Mouse (Mus musculus) hindbrain, embryonic 14.5 days (tissue): ENCODE data around the gene Baz2b. TPM values are rescaled to one million over a fixed set of nuclear protein-coding genes. Genes with fewer than 3 reads are reported as not detected.
"Not testable (repeated sequence)": the region's sequence is repeated elsewhere in the genome, so short reads cannot be mapped to it uniquely, and the experiment has no call there.

ENCODE experiments used
- ATAC-seq: fragments of 200-750 bp; cut with Nextera tagmentation; 2 replicates; pipeline ENCODE4 v1.8.0; 2017; ENCODE audit warnings: moderate number of reproducible peaks, mild to moderate bottlenecking, moderate TSS enrichment, moderate library complexity; ENCODE audit not compliant: low FRiP score
- DNase-seq: peaks from one replicate; pipeline ENCODE4 v3.0.0-alpha.2; 2015; ENCODE audit warnings: low spot score
- H3K27ac ChIP-seq: fragments of 300-500 bp; sonication (generic); 2 replicates; pipeline ENCODE4 v1.5.1; 2014; ENCODE audit warnings: mild to moderate bottlenecking, moderate library complexity
- H3K27me3 ChIP-seq: fragments of 300-500 bp; sonication (generic); 2 replicates; pipeline ENCODE4 v1.6.1; 2014; ENCODE audit warnings: mild to moderate bottlenecking, low read length, mixed read lengths; ENCODE audit not compliant: control insufficient read depth, insufficient read depth
- H3K36me3 ChIP-seq: fragments of 300-500 bp; sonication (generic); replicated peaks from 2 replicates; pipeline ENCODE4 v1.6.1; 2014; ENCODE audit not compliant: control insufficient read depth, insufficient read depth
- H3K4me1 ChIP-seq: fragments of 300-500 bp; sonication (generic); replicated peaks from 2 replicates; pipeline ENCODE4 v1.6.1; 2014; ENCODE audit warnings: antibody characterized with exemption, low read length, mixed read lengths; ENCODE audit not compliant: control insufficient read depth, insufficient read depth
- H3K4me2 ChIP-seq: fragments of 300-500 bp; sonication (generic); replicated peaks from 2 replicates; pipeline ENCODE4 v1.6.1; 2014; ENCODE audit warnings: mild to moderate bottlenecking, moderate library complexity
- H3K4me3 ChIP-seq: fragments of 300-500 bp; sonication (generic); replicated peaks from 2 replicates; pipeline ENCODE4 v1.5.1; 2014; ENCODE audit warnings: mild to moderate bottlenecking, low read length
- H3K9ac ChIP-seq: fragments of 300-500 bp; sonication (generic); 2 replicates; pipeline ENCODE4 v1.6.1; 2014
- H3K9me3 ChIP-seq: fragments of 300-500 bp; sonication (generic); 2 replicates; pipeline ENCODE4 v1.6.1; 2016; ENCODE audit warnings: low read length; ENCODE audit not compliant: control insufficient read depth
- WGBS: fragments of 180-500 bp; shearing (Covaris S2); extraction: QIAGEN DNeasy Blood & Tissue Kit; methylation state at CpG from one replicate; pipeline ENCODE4 v1.1.7; 2014; 5-methylcytosine and 5-hydroxymethylcytosine counted together
- polyA plus RNA-seq: library from polyadenylated mRNA; unstranded; fragments of >200 nt; fragmentation: Nextera tagmentation; extraction: Ambion mirVana; gene quantifications from 2 replicates; pipeline ENCODE4 v1.2.1, GENCODE M21; 2014

The Baz2b gene
- polyA plus RNA-seq, 1 experiment from 2014 or later: 81.2 TPM

GRCm38 (mm10) chr2:60148651-60149050 lies 61.0 kb downstream of the Baz2b start:
- 37% methylated on average over 5 of the region's 5 CpGs for WGBS
- Histone ChIP-seq H3K4me3 (no peak overlapping the region), H3K4me2 (no peak overlapping the region), H3K9me3 (no peaks in the 10 kb centered on the region), H3K9ac (no peak overlapping the region), H3K4me1 (0 out of 2 replicates have a peak, but pooled peaks cover 4% of the 10 kb centered on the region), H3K27me3 (no peaks in the 10 kb centered on the region), H3K36me3 (no peaks in the 10 kb centered on the region), H3K27ac (no peak overlapping the region)
- DNase-seq: no peak
- no peak for ATAC-seq

- Histone ChIP-seq H3K27ac (no peak overlapping the region), H3K4me3 (no peak overlapping the region), H3K27me3 (no peaks in the 10 kb centered on the region), H3K9me3 (no peaks in the 10 kb centered on the region), H3K4me1 (0 out of 2 replicates have a peak, but pooled peaks cover 4% of the 10 kb centered on the region), H3K9ac (no peak overlapping the region), H3K4me2 (no peak overlapping the region), H3K36me3 (no peaks in the 10 kb centered on the region)
- 44% methylated on average over 3 of the region's 3 CpGs for WGBS
- DNase-seq (no peak), ATAC-seq (no peak)
Measured at GRCm38 (mm10) chr2:60147428-60147827, 62.2 kb downstream of the Baz2b start.

DNA sequence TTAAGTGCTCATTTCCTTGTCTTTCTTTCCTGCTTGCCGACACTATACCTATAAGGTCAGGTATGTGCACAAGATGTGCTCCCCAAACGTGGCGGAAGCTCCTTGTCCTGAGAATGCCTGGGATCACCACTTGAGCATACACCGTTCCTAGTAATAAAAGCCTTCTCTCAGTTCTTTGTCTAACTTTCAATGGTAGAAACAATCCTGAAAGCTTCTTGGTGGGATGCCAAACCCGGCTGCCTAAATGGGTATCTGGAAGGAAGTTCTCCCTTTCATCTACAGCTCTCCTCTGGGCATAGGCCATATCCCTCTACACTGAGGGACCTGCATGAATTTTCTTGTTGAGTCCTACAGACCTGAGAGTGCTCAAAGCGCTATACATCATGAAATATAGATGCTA lies 63.9 kb downstream of the Baz2b start:
- no peak for DNase-seq
- WGBS: 46% methylated on average over 6 of the region's 6 CpGs

GRCm38 (mm10) chr2:60143383-60143782 lies 66.3 kb downstream of the Baz2b start:
- Histone ChIP-seq H3K36me3 (no peaks in the 10 kb centered on the region), H3K4me1 (0 out of 2 replicates have a peak, but pooled peaks cover 4% of the 10 kb centered on the region), H3K9ac (no peak overlapping the region), H3K27me3 (no peaks in the 10 kb centered on the region), H3K4me2 (no peak overlapping the region), H3K4me3 (no peak overlapping the region), H3K9me3 (no peaks in the 10 kb centered on the region), H3K27ac (no peak overlapping the region)
- no peak for ATAC-seq
- no peak for DNase-seq
- 60% methylated on average over 5 of the region's 5 CpGs for WGBS

More for the DNA sequence above, 63.9 kb downstream of the Baz2b start:
- Histone ChIP-seq H3K9ac (no peak overlapping the region), H3K4me2 (no peak overlapping the region), H3K36me3 (no peaks in the 10 kb centered on the region), H3K4me3 (no peak overlapping the region), H3K9me3 (no peaks in the 10 kb centered on the region), H3K27ac (no peak overlapping the region), H3K27me3 (no peaks in the 10 kb centered on the region), H3K4me1 (0 out of 2 replicates have a peak, but pooled peaks cover 4% of the 10 kb centered on the region)
- ATAC-seq: no peak

DNA sequence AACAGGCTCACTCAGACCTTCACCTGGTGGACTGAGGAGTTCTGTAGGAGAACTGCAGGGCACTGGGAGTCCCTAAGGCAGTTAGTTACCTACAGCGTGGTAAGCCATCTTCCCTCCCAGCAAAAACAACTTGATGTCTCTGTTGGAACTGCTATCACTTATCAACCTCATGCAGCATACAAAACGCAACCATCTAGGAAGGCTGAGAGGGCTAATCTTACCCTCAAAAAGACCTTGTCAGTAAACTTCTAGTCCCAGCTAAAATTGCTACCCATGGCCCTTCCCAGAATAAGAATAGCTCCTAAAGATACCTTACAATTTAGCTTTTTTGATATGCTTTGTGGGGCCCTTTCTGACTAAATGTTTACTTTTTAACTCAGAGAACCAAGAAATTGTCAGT lies 67.4 kb downstream of the Baz2b start:
- no peak overlapping the region for H3K4me3 ChIP-seq
- 87% methylated on average over 2 of the region's 2 CpGs for WGBS
- no peak overlapping the region for H3K27ac ChIP-seq
- H3K4me2 ChIP-seq: no peak overlapping the region
- no peaks in the 10 kb centered on the region for H3K27me3 ChIP-seq
- no peak overlapping the region for H3K9ac ChIP-seq
- no peak for ATAC-seq
- H3K4me1 ChIP-seq: 0 out of 2 replicates have a peak, but pooled peaks cover 4% of the 10 kb centered on the region
- H3K36me3 ChIP-seq: no peaks in the 10 kb centered on the region
- H3K9me3 ChIP-seq: no peaks in the 10 kb centered on the region
- no peak for DNase-seq

- Histone ChIP-seq H3K4me1 (no peaks in the 10 kb centered on the region), H3K27ac (no peak overlapping the region), H3K9me3 (no peaks in the 10 kb centered on the region), H3K36me3 (no peaks in the 10 kb centered on the region), H3K27me3 (no peaks in the 10 kb centered on the region), H3K4me2 (no peak overlapping the region), H3K9ac (no peak overlapping the region), H3K4me3 (no peak overlapping the region)
- WGBS: 68% methylated on average over 7 of the region's 7 CpGs
- ATAC-seq (no peak), DNase-seq (no peak)
Measured at GRCm38 (mm10) chr2:60138751-60139162, 70.9 kb downstream of the Baz2b start.

- no peaks in the 10 kb centered on the region for H3K9me3 ChIP-seq
- H3K27ac ChIP-seq: no peak overlapping the region
- H3K36me3 ChIP-seq: no peaks in the 10 kb centered on the region
- DNase-seq: no peak
- H3K27me3 ChIP-seq: no peaks in the 10 kb centered on the region
- no peak overlapping the region for H3K4me3 ChIP-seq
- no peak overlapping the region for H3K4me2 ChIP-seq
- no peak overlapping the region for H3K9ac ChIP-seq
- no peaks in the 10 kb centered on the region for H3K4me1 ChIP-seq
- ATAC-seq: no peak
- WGBS: 60% methylated on average over 2 of the region's 2 CpGs
Measured at GRCm38 (mm10) chr2:60135796-60136195, 73.8 kb downstream of the Baz2b start.

DNA sequence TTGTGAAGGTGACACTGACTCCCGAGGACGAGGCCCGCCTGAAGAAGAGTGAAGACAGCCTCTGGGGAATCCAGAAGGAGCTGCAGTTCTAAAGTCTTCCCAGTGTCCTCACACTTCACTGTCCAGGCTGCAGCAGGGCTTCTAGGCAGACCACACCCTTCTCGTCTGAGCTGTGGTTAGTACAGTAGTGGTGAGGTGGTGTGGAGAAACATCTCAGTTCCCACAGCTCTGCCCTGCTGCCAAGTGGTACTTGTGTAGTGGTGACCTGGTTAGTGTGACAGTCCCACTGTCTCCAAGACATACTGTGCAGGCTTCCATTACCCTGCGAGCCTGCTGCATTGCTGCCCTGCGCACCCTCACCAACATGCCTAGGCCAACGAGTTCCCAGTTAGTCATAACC lies 74.7 kb downstream of the Baz2b start:
- not testable (repeated sequence) for H3K36me3 ChIP-seq, H3K4me3 ChIP-seq, H3K9ac ChIP-seq, H3K27ac ChIP-seq, H3K4me2 ChIP-seq, ATAC-seq, DNase-seq, H3K9me3 ChIP-seq, H3K4me1 ChIP-seq, H3K27me3 ChIP-seq
- WGBS: 95% methylated on average over 7 of the region's 7 CpGs

GRCm38 (mm10) chr2:60133072-60133471 lies 76.6 kb downstream of the Baz2b start:
- 69% methylated on average over 2 of the region's 2 CpGs for WGBS
- Histone ChIP-seq H3K9ac (no peak overlapping the region), H3K4me2 (no peak overlapping the region), H3K27ac (no peak overlapping the region), H3K9me3 (no peaks in the 10 kb centered on the region), H3K4me1 (no peaks in the 10 kb centered on the region), H3K27me3 (no peaks in the 10 kb centered on the region), H3K4me3 (no peak overlapping the region), H3K36me3 (no peaks in the 10 kb centered on the region)
- DNase-seq: no peak
- ATAC-seq: no peak
